Mouse (Mus musculus) cerebellum, adult 2 months (tissue): Measurements from ENCODE around the gene Itpr1.

ENCODE experiments used
- CTCF ChIP-seq: fragments of 200-500 bp; IDR thresholded peaks from 2 replicates; pipeline ENCODE4 v1.5.1; 2011; ENCODE audit warnings: low read depth, mild to moderate bottlenecking, control low read depth, low read length, moderate library complexity, borderline replicate concordance; ENCODE audit not compliant: insufficient read depth
- POLR2A ChIP-seq: fragments of 200-500 bp; IDR thresholded peaks from 2 replicates; pipeline ENCODE4 v1.6.1; 2011; ENCODE audit warnings: low read length, control low read depth, borderline replicate concordance; ENCODE audit not compliant: insufficient read depth

DNA sequence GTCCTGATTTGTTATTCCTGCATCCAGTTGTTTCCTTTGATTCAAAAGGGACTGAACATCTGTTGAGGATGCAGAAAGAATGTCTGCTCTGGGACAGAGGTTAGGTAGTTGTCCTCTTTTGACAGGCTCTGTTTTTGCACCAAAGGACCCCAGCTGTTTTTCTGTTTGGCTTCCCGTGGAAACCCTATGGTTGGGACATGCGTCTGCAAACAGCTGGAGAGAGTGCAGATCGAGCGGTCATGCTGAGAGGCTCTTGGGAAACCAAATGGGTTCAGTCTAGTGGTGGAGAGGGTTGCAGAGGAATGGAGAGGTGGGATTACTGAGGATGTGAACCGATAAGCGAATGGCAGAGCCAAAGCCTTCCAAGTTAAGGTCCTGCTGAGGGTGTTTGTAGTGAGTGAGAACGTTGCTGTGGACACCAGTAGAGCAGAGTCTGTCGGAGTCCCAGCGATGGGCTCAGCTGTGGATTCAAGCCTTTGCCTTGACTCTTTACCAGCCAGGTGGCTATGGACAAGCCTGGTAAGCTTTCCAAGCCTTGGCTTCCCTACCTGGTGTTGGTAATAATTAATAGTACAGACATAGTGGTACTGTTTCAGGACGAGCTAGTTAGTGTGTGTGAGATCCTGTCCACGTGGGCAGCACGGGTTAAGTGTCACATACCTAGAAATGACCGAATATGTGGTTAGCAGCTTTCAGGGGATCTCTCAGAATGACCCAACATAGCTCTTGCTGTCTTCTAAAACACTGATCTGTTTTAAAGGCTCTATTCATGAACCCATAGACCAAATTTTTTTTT, 39.9 kb downstream of the Itpr1 start:
- TF ChIP-seq CTCF (no peak), POLR2A (no peak)
